Mouse (Mus musculus): Measurements from ENCODE around the gene Cox6a1.

DNA sequence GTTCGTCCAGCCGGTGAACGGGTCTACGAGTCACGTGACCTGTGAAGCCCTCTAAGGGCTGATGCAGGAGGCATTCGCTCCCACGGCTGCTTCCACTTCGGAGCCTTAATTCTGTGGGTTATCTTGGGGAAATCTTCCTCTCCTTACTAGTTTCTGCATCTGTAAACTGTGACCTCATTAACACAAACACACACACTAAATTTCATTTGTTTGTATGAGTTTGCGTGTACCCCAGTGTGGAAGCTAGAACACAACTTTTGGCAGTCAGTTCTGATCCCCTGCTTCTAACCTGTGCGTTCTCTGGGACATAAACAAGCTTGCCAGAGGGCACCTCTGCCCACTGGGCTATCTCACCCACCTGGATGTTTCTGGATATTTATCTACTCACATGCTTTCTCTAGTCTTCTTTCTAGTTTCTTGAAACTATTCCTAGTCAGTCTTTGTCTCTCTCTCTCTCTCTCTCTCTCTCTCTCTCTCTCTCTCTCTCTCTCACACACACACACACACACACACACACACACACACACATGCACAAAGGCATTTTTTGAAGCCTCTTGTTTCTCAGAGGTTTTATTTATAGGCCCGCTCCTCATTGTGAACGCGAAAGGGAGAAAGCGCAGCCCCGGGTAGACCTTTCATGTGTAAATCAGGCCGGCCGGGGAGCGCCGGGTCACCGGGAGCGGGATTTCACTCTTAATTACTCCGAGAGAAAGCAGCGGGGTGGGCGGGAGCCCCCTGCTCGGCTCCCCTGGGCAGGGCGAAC, 24.8 kb upstream of the Cox6a1 start:
- TF ChIP-seq CTCF (IDR thresholded peaks at IDR 0.05; ENCODE audit: low read depth) (no peak), EP300 (IDR thresholded peaks at IDR 0.05; ENCODE audit: low read depth) (no peak)

All from liver, embryonic 14.5 days (tissue).